Mouse (Mus musculus): Measurements from ENCODE around the gene Cphx3.
"Not testable (repeated sequence)": the region's sequence is repeated elsewhere in the genome, so short reads cannot be mapped to it uniquely, and the experiment has no call there.

The Cphx3 gene

GRCm38 (mm10) chr14:26173955-26174354 lies 91.9 kb downstream of the Cphx3 start:
- not testable (repeated sequence) for DNase-seq (ENCODE audit: low spot score)

DNA sequence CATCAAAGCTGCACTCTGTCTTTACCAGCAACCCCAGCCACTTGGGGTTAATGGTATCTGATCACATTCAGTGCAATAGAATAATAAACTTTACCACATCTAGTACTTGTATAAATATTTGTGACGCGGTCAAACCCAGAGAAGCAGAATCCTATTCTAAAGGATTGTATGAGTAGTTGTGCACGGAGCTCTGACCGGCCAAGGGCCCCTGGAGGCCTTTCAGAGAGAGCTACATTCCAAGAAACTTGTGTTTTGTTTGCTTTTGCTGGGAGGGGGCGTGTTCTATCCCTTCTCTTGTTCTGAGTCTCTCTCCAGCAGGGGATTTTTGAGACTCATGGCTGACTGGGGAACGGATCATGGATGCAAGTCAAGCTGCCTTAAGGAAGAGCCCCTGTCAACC lies 92.9 kb downstream of the Cphx3 start:
- DNase-seq (ENCODE audit: low spot score), result not testable (repeated sequence)

DNA sequence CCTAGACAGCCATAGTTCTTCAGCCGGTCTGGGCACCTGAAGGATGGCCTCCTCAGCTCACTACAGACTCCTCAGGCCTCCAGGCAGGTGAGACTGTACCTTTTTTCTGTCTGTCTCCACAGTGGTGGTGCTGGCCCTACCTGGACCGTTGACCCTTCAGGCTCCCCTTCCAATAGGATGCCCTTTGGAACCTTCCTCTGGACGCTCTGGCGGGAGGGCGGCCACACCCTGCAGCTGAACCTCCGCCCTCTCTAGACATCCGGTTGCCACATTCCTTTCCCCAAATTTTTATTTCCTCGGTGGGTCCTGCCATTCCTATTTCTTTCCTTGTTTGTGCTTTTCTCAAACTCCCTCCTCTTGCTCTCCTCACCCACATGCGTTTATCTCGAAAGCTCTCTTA lies 99.6 kb downstream of the Cphx3 start:
- not testable (repeated sequence) for DNase-seq (ENCODE audit: low spot score)

DNA sequence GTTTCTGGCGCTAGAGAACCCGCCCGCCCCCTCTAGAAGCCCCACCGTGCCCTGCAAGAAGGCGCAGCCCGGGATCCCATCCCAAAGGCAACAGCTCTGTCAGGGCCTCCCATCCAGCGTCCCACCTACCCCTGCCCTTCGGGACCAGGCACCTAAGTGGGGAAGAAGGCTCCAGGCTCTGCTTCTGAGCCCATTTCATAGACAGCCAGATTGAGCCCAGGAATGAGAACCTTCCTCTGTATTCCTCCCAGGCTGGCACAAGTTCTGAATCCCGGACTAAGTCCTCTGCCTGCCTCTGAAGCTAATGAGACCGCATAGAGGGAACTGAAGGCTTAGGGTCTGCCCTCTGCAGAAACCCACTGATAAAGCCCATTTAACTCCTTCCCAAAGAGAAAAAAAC lies 100.3 kb downstream of the Cphx3 start, which contains the start of gene Plac9b:
TSS of gene Plac9b (minus strand) at position 101 of the 400 bp plus-strand sequence.
- not testable (repeated sequence) for DNase-seq (ENCODE audit: low spot score)

GRCm38 (mm10) chr14:26186638-26187037 lies 104.5 kb downstream of the Cphx3 start:
- not testable (repeated sequence) for DNase-seq (ENCODE audit: low spot score)

GRCm38 (mm10) chr14:26188361-26188760 lies 106.3 kb downstream of the Cphx3 start:
- DNase-seq (ENCODE audit: low spot score), result not testable (repeated sequence)

DNA sequence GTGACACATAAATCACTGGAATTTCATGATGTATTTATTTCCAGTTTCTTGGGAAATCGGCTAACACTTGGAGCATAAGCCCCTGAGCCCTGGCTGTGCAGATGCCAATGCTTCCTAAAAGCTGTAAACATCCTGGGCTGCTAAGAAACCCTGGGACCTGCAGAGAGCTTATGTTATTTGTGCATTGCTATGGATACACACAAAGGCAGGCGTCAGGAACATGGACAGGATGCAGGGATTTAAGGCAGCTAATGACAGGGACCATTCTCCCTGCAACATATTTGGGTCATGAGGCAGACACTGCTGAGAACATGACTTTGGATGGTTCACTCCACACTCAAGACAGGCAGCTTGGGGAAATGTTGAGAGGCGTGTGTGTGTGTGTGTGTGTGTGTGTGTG lies 115.8 kb downstream of the Cphx3 start:
- not testable (repeated sequence) for DNase-seq (ENCODE audit: low spot score)

DNA sequence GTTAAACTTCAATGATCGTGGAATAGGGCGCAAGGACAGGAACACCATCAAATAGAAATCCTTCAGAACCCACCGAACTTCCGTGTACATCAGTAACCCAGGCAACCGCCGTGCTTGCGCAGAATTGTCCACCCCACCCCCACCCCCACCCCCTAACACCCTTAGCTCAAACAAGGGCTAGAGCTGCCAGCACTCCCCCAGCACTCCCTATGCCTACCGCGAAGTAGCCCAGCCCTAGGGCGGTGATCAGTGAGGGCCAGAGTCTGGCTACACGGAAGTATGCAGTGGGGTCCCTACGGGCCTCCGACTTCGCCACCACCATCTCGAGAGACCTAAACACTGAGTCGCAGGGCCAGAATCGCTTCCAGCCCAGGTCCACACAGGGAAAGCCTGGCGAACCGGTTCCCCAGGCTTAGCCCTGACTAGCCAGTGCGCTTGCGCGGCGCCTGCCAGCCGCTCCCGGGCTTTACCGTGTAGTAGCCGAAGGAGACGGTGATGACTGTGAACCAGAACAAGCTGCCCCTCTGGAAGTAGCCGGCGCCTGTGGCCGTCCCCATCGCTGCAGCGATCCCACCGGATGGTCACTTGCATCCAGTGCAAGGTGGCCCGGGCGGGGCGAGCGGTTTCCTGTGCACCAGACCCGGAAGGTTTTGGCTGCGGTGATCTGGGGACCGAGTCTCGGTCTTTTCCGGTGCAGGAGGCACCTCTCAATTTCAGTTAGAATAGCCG lies 124.3 kb downstream of the Cphx3 start:
- DNase-seq (ENCODE audit: low spot score), result not testable (repeated sequence)

DNA sequence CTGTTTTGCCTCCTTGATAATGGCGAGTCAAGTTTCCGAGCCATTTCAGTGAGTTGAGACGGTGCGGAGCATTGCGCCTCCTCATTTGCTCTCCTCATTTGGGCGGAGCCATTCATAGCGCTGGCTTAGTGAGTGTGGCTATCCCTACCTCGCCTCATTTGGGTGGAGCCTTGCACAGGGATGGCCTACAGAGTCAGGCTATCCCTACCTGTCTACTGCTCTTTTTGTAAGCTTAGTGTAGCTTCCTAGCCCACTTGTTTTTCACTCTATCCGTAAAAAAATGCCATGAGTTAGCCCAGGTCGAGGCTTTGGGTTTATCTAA lies 124.8 kb downstream of the Cphx3 start, which contains the start of gene Tmem254b:
TSS of gene Tmem254b (minus strand) at position 116 of the 322 bp plus-strand sequence.
- not testable (repeated sequence) for DNase-seq (ENCODE audit: low spot score)

GRCm38 (mm10) chr14:26216233-26217000 lies 134.3 kb downstream of the Cphx3 start:
- not testable (repeated sequence) for DNase-seq (ENCODE audit: low spot score)

DNA sequence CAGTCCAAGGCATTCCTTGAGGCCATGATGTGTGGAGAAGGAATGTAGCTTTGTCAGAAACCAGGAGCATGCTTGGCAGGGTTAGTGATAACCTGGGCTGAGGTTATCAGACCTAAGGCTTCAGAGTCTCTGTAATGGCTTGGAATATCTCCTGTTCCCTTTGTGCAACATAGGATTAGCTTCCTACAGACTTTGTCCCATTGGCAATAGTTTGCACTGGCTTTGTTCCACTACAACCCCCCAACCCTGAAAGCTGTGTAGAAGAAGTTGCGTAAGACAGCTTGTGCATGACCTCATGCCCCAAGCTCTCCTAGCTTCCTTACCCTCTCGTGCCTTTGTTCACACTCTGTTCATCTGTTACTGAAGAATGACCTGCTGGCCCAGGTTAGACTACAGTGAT lies 155.1 kb downstream of the Cphx3 start:
- not testable (repeated sequence) for DNase-seq (ENCODE audit: low spot score)

GRCm38 (mm10) chr14:26257756-26258617 lies 175.9 kb downstream of the Cphx3 start, which contains the start of gene Duxbl3:
TSS of gene Duxbl3 (plus strand) at chr14:26257962.
- not testable (repeated sequence) for DNase-seq (ENCODE audit: low spot score)

- DNase-seq (ENCODE audit: low spot score), result not testable (repeated sequence)
Measured at GRCm38 (mm10) chr14:26258729-26259128, 176.6 kb downstream of the Cphx3 start.
